Mouse (Mus musculus) heart, adult 2 months (tissue): Measurements from ENCODE around the gene Smarca2.
A peak's percentile ranks its signal among the peaks of the same experiment; 100 is the strongest.

ENCODE experiments used
- CTCF ChIP-seq: fragments of 200-600 bp; IDR thresholded peaks from 2 replicates; pipeline ENCODE4 v1.8.1; 2022; ENCODE audit warnings: antibody characterized with exemption, mild to moderate bottlenecking, moderate library complexity
- EP300 ChIP-seq: fragments of 200-500 bp; IDR thresholded peaks from 2 replicates; pipeline ENCODE4 v1.6.1; 2011; ENCODE audit warnings: low read depth, low read length, control low read depth; ENCODE audit not compliant: insufficient read depth
- POLR2A ChIP-seq: fragments of 200-500 bp; IDR thresholded peaks from 2 replicates; pipeline ENCODE4 v1.6.1; 2011; ENCODE audit warnings: mild to moderate bottlenecking, low read depth, low read length, control low read depth; ENCODE audit not compliant: insufficient read depth

DNA sequence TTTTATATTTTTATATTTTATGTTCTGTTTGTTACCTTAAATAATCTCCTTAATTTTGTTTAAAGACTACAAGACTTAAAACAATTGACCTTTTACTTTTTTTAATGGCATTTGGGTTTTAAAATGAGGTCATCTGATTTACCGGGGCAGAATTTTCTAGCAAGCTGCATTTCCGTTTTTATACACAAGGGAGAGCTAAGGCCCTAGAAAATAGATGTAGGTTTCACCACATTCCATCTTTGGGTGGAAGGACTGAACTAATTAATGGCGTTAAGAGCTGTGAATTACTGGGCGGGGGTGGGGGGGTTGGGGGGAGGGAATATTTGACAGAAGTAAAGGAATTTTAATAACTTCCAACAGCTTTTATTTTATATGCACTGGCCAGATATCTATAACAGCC, 127.0 kb downstream of the Smarca2 start:
- TF ChIP-seq CTCF (peak; percentile 72), EP300 (no peak), POLR2A (no peak)
